Comparison of ENCODE assay signal across 16 mouse cellular contexts in genomic region chr13:52538588-52539116, GRCm38 (mm10). TPM values are rescaled to one million over a fixed set of nuclear protein-coding genes. Genes with fewer than 3 reads are reported as not detected.
DNase-seq lines count a peak whose midpoint lies in the region; ATAC-seq and TF ChIP-seq lines count a peak whose summit lies in the region.
"Had no signal": no experiment of that assay in that cellular context is flagged by ENCODE, and none has a peak within 500 bp of the region (broad histone marks: within the 10 kb centered on the region; RNA-seq: fewer than 3 reads in every experiment).

No protein-coding gene starts in this region.

- H3K27me3 ChIP-seq in ES-Bruce4 (ENCODE audit: control insufficient read depth, insufficient read depth, low read length, poor library complexity, severe bottlenecking) = no peaks in the 10 kb centered on the region
- H3K27me3 ChIP-seq in forebrain, embryonic 11.5 days (ENCODE audit: control insufficient read depth, insufficient read depth, low read length) = no peaks in the 10 kb centered on the region
- H3K27me3 ChIP-seq: embryonic facial prominence, embryonic 15.5 days had no signal

- no peaks in the 10 kb centered on the region for H3K9me3 ChIP-seq in ES-Bruce4 (replicated peaks; ENCODE audit: control insufficient read depth, insufficient read depth, low read length, poor library complexity, severe bottlenecking)
- H3K9me3 ChIP-seq in forebrain, embryonic 11.5 days (ENCODE audit: control insufficient read depth, low read length) = no peaks in the 10 kb centered on the region
- H3K9me3 ChIP-seq: embryonic facial prominence, embryonic 15.5 days; limb, embryonic 12.5 days; midbrain, embryonic 13.5 days; neural tube, embryonic 15.5 days had no signal

- no peaks in the 10 kb centered on the region for H3K36me3 ChIP-seq in ES-Bruce4 (ENCODE audit: control insufficient read depth, insufficient read depth, low read length, poor library complexity, severe bottlenecking)
- H3K36me3 ChIP-seq in forebrain, embryonic 11.5 days (ENCODE audit: control insufficient read depth, insufficient read depth, low read length) = no peaks in the 10 kb centered on the region
- H3K36me3 ChIP-seq: embryonic facial prominence, embryonic 15.5 days; G1E; limb, embryonic 12.5 days; midbrain, embryonic 13.5 days; neural tube, embryonic 15.5 days had no signal

- DNase-seq in left cerebral cortex, adult 2 months (ENCODE audit: extremely low spot score in 1 of 2, low spot score in 2 of 2) = no peak
- DNase-seq in left cerebral cortex, postnatal 4 days = no peak
- DNase-seq in thymus, postnatal 0 days (ENCODE audit: low spot score) = peak; percentile 54
- DNase-seq in forebrain, embryonic 11.5 days (ENCODE audit: low spot score) = no peak
- DNase-seq: heart, postnatal 36 days; kidney, adult 2 months; lung, postnatal 10 days; right cerebral cortex, postnatal 4 days had no signal

- WGBS in forebrain, embryonic 11.5 days = 95% methylated on average over 9 of the region's 9 CpGs

- H3K4me3 ChIP-seq in left cerebral cortex, adult 2 months = no peak overlapping the region
- no peak overlapping the region for H3K4me3 ChIP-seq in ES-Bruce4 (ENCODE audit: low read depth, low read length)
- no peak overlapping the region for H3K4me3 ChIP-seq in forebrain, embryonic 11.5 days (ENCODE audit: low read depth, low read length)
- H3K4me3 ChIP-seq: embryonic facial prominence, embryonic 15.5 days; limb, embryonic 12.5 days; midbrain, embryonic 13.5 days; neural tube, embryonic 15.5 days had no signal

- no peak overlapping the region for H3K4me2 ChIP-seq in forebrain, embryonic 11.5 days (ENCODE audit: low read depth, low read length, severe bottlenecking)
- H3K4me2 ChIP-seq: embryonic facial prominence, embryonic 15.5 days; limb, embryonic 12.5 days; midbrain, embryonic 13.5 days; neural tube, embryonic 15.5 days had no signal

- no peak overlapping the region for H3K27ac ChIP-seq in left cerebral cortex, adult 2 months
- no peak overlapping the region for H3K27ac ChIP-seq in ES-Bruce4 (ENCODE audit: insufficient read depth, low read length)
- no peak overlapping the region for H3K27ac ChIP-seq in forebrain, embryonic 11.5 days (ENCODE audit: low read depth, low read length)
- H3K27ac ChIP-seq: embryonic facial prominence, embryonic 15.5 days; limb, embryonic 12.5 days; midbrain, embryonic 13.5 days; neural tube, embryonic 15.5 days had no signal

- no peak for TF ChIP-seq POLR2A in ES-Bruce4 (IDR thresholded peaks at IDR 0.05; ENCODE audit: insufficient read depth, low read length)

- H3K9ac ChIP-seq in ES-Bruce4 (ENCODE audit: low read depth, poor library complexity, severe bottlenecking) = no peak overlapping the region
- no peak overlapping the region for H3K9ac ChIP-seq in forebrain, embryonic 11.5 days (ENCODE audit: low read length)
- H3K9ac ChIP-seq: embryonic facial prominence, embryonic 15.5 days; limb, embryonic 12.5 days; midbrain, embryonic 13.5 days; neural tube, embryonic 15.5 days had no signal

- no peaks in the 10 kb centered on the region for H3K4me1 ChIP-seq in ES-Bruce4 (ENCODE audit: control insufficient read depth, insufficient read depth, low read length)
- H3K4me1 ChIP-seq in forebrain, embryonic 11.5 days (replicated peaks; ENCODE audit: control insufficient read depth, insufficient read depth, low read length) = no peaks in the 10 kb centered on the region
- H3K4me1 ChIP-seq: limb, embryonic 12.5 days; neural tube, embryonic 15.5 days had no signal

- TF ChIP-seq CTCF in left cerebral cortex, adult 2 months (IDR thresholded peaks at IDR 0.05) = peak; percentile 11; the same call in 1 of the 2 replicates
- TF ChIP-seq CTCF in ES-Bruce4 (IDR thresholded peaks at IDR 0.05; ENCODE audit: low read depth, low read length) = peak; percentile 63

- no peak for TF ChIP-seq EP300 in ES-Bruce4 (IDR thresholded peaks at IDR 0.05; ENCODE audit: insufficient read depth, low read depth, low read length)

- intact Hi-C loops in left cerebral cortex, adult 2 months (cut with DNase I) = loop anchor here (5.0 to 10.0 kb wide), 2 partner anchors 89 to 704 kb away; no protein-coding TSS in a partner anchor
- intact Hi-C loops in left cerebral cortex, postnatal 4 days (cut with DNase I) = loop anchor here (5.0 to 10.0 kb wide), 3 partner anchors 89 to 704 kb away; no protein-coding TSS in a partner anchor

- ATAC-seq in granulocyte monocyte progenitor cell, adult 5-6 weeks (replicated peaks; ENCODE audit: poor library complexity, severe bottlenecking) = peak; percentile 45
- no peak for ATAC-seq in forebrain, embryonic 11.5 days (replicated peaks; ENCODE audit: low FRiP score)
- no peak for ATAC-seq in erythroid progenitor cell, adult 5-6 weeks (replicated peaks; ENCODE audit: low FRiP score, poor library complexity, severe bottlenecking)
- ATAC-seq: midbrain, embryonic 13.5 days had no signal

RNA-seq across cellular contexts. Expression of gene Diras2, which starts 7.6 kb away (rescaled TPM):
- total RNA-seq in left cerebral cortex, adult 2 months (2021) = 100 to 1,000 TPM; 170 to 185 TPM
- 10 to 100 TPM; 77.9 to 80.1 TPM for total RNA-seq in left cerebral cortex, postnatal 4 days (2021)
- 0.21 TPM in 1 of 2 replicates, not detected in the other for polyA plus RNA-seq in ES-Bruce4 (2011; ENCODE audit: insufficient read depth, insufficient read length, low read depth, missing spikeins)
- total RNA-seq in granulocyte monocyte progenitor cell, adult 5-6 weeks (2014; fragmentation: Nextera tagmentation) = 1.4 and 3.8 TPM in 2 replicates
- 2.7 and 4.5 TPM in 2 replicates for total RNA-seq in granulocyte monocyte progenitor cell, adult 5-6 weeks (2017)
- 3.4 and 3.6 TPM in 2 replicates for polyA plus RNA-seq in thymus, postnatal 0 days (2015; fragmentation: Nextera tagmentation; extraction: Ambion mirVana)
- 0.05 TPM in 2 replicates for polyA plus RNA-seq in forebrain, embryonic 11.5 days (2014; fragmentation: Nextera tagmentation; extraction: Ambion mirVana)
- total RNA-seq in erythroid progenitor cell, adult 5-6 weeks (2015; ENCODE audit: low replicate concordance) = 0.36 TPM in 1 of 2 replicates, not detected in the other
- total RNA-seq in erythroid progenitor cell, adult 5-6 weeks (2017; ENCODE audit: low replicate concordance) = 0.13 TPM in 1 of 2 replicates, not detected in the other
- polyA plus RNA-seq: G1E had no signal

RNA-seq across cellular contexts. Expression of gene Syk, which starts 44.3 kb away (rescaled TPM):
- 1 to 10 TPM; 2.6 to 3.3 TPM for total RNA-seq in left cerebral cortex, adult 2 months (2021)
- 1 to 10 TPM; 5.0 to 5.3 TPM for total RNA-seq in left cerebral cortex, postnatal 4 days (2021)
- 11.3 and 11.4 TPM in 2 replicates for polyA plus RNA-seq in ES-Bruce4 (2011; ENCODE audit: insufficient read depth, insufficient read length, low read depth, missing spikeins)
- total RNA-seq in granulocyte monocyte progenitor cell, adult 5-6 weeks (2014; fragmentation: Nextera tagmentation) = 60.0 and 80.7 TPM in 2 replicates
- 64.1 and 70.9 TPM in 2 replicates for total RNA-seq in granulocyte monocyte progenitor cell, adult 5-6 weeks (2017)
- polyA plus RNA-seq in thymus, postnatal 0 days (2015; fragmentation: Nextera tagmentation; extraction: Ambion mirVana) = 7.6 and 8.9 TPM in 2 replicates
- polyA plus RNA-seq in forebrain, embryonic 11.5 days (2014; fragmentation: Nextera tagmentation; extraction: Ambion mirVana) = 2.2 and 2.3 TPM in 2 replicates
- 31.9 and 33.9 TPM in 2 replicates for total RNA-seq in erythroid progenitor cell, adult 5-6 weeks (2015; ENCODE audit: low replicate concordance)
- 24.4 and 25.9 TPM in 2 replicates for total RNA-seq in erythroid progenitor cell, adult 5-6 weeks (2017; ENCODE audit: low replicate concordance)
- polyA plus RNA-seq: G1E had no signal

Comparison
In these comparisons a context has a peak if more than half of its experiments do, and no peak if none do; other contexts are left out.
1. RNA of gene Diras2, which starts 7.6 kb away (total RNA-seq): 170 to 185 TPM in left cerebral cortex, adult 2 months and 77.9 to 80.1 TPM in left cerebral cortex, postnatal 4 days; 1.4 to 4.5 TPM in granulocyte monocyte progenitor cell, adult 5-6 weeks and 0.13 to 0.36 TPM in erythroid progenitor cell, adult 5-6 weeks; every median in the first group is over 10 times any median in the second.
2. RNA of gene Syk, which starts 44.3 kb away (total RNA-seq): 60.0 to 80.7 TPM in granulocyte monocyte progenitor cell, adult 5-6 weeks and 24.4 to 33.9 TPM in erythroid progenitor cell, adult 5-6 weeks; 5.0 to 5.3 TPM in left cerebral cortex, postnatal 4 days and 2.6 to 3.3 TPM in left cerebral cortex, adult 2 months; every median in the first group is over 4 times any median in the second.